Mouse (Mus musculus): ENCODE results near the gene Jak1. TPM values are rescaled to one million over a fixed set of nuclear protein-coding genes. Genes with fewer than 3 reads are reported as not detected.

Gene Jak1
- total RNA-seq, 2 experiments from 2014 or later = 105 to 108 TPM

DNA sequence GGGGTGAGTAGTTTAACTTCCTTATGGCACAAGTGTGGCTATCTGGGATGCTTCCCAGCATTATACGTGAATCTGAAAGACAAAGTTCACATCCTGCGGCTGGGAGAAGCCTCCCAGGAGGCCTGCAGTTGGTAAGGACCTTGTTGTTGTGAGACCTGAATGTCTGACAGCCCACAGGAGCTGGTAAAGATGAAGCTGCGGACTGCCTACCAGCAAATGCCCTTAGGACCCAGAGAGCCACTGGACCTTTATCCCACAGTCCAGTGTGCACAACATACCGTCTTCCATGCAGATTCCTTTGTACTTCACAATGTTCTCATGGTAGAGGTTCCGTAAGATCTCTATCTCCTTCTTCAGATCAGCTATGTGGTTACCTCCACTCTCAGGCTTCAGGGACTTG, 107.6 kb downstream of the Jak1 start:
- no peak for DNase-seq (ENCODE audit: low spot score in 2 of 2)

DNA sequence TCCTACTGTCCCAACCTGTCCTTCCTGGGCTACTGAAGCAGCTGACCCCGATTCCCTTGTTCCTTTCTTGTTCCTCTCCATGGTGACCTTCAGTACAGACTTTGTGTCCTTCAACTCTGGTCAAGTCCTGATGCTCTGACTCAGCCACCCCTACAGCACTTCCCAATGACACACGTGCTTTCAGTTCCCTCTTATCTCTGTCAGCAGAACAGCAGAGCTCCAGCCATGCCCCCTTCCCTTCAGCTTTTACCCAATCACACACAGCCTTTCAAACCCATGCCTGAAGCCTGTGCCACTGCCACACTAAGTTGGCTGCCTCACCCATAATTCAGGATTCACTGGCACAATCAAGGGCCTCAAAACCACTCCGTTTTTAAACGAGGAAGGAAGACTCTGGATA, 109.5 kb downstream of the Jak1 start:
- DNase-seq (ENCODE audit: low spot score in 2 of 2) = no peak

DNA sequence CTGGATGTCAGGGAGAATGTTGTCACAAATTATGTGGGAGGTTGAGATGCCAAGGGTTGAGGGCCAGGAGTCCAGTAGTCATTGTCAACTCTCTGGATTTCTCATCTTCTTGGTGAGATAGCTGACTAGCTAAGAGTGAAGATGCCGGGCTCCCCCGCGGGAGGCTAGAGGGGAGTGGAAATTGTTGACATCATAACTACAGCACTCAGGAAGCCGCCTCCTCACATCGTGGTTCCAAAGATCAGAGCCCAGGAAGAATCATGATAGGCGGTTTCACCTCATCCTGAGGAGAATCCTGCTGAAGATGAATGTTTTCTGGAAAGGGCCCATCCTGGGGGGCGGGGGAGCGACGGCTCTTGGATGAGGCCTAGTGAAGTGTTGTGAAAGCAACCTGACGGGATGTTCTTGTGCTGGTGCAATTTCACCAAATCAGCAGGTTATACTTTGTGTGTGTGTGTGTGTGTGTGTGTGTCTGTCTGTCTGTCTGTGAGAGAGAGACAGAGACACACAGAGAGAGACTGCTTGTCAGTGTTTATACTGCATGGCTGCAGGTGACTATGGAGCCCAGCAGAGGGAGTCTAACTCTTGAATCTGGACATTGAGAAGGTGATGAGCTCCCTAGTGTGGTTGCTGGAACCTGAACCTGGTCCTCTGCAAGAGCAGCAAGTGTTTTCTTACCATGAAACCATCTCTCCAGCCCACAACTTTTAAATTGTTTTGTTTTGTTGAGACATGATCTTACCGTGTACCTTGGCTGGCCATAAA, 118.0 kb downstream of the Jak1 start:
- no peak for DNase-seq (ENCODE audit: low spot score in 2 of 2)

DNA sequence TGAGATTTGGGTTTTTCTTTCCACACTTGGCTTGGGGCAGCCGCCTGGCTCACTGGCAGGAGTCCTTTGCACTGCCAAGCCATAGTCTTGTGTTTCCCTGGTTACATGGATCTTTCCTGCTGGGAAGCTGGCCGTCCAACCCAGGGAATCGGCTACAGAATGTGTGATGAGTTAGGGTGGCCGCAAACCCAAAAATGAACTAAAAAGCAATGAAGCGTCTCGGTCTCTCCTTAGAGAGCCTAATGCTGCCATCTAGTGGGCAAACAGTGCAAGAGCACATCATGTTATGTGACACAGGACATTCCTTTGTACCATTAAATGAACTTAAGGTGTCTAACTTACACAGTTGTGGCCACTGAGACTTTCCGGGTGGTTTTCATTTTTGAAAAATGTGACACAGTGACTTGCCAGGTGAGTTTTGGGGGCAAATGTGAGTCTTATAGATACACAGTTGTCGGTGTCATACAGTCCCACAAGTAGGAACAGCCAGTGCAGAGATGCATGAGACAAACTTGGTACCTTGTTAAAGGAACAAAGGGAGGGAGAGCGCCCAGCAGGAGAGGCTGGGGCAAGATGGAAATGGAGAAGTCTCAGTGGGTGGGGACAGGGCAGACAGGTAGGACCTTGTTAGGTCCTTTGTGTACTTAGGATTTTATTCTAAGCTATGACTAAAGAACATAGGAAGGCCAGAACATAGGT, 118.9 kb downstream of the Jak1 start:
- peak; percentile 82 to 93 for DNase-seq (ENCODE audit: low spot score in 2 of 2)

DNA sequence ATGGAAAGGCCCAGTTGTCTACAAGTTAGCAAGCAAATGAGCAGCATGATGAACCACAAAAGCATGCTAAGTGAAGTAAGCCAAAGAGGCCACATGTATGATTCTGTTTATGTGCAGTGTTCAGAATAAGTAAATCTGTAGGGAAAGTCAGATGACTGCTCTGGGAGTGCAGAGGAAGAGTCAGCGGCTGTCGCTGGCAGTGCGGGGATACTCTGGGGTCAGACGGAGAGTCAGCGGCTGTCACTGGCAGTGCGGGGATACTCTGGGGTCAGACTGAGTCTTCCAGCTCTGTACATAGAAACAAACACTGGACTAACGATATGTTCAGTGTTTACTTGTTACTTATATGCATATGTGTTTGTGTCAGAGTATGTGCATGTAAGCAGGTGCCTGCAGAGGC, 120.3 kb downstream of the Jak1 start:
- no peak for DNase-seq (ENCODE audit: low spot score in 2 of 2)

DNA sequence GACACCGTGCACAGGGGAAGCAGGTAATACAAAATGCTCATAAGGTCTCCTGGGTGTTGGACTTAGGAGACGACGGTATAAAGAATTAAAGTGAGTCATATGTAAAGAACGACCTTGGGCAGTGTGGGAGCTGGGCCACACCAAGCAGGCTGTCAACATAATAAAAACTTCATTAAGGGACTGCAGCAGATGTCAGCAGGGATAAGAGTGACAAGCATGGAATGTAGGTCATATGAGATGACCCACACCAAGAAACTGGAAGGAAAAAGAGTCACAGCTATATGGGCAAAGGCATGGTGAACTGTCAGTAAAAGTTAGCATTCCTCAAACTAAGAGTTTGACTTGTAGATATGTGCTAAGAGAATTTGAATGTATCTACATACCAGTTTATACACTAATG, 120.7 kb downstream of the Jak1 start:
- no peak for DNase-seq (ENCODE audit: low spot score in 2 of 2)

DNA sequence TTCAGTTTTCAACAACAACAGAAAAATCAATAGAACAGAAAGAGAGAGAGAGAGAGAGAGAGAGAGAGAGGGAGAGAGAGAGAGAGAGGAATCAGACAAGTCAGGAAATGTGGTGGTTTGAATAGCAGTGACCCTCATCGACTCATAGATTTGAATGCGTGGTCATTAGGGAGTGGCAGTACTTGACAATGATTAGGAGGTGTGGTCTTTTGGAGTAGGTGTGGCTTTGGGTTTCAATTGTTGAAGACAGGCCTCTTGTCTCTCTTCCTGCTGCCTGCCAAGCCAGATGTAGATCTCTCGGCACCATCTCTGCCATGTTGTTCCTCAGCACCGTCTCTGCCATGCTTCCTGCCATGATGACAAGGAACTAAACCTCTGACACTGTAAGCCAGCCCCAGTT, 121.2 kb downstream of the Jak1 start:
- DNase-seq (ENCODE audit: low spot score in 2 of 2) = no peak

DNA sequence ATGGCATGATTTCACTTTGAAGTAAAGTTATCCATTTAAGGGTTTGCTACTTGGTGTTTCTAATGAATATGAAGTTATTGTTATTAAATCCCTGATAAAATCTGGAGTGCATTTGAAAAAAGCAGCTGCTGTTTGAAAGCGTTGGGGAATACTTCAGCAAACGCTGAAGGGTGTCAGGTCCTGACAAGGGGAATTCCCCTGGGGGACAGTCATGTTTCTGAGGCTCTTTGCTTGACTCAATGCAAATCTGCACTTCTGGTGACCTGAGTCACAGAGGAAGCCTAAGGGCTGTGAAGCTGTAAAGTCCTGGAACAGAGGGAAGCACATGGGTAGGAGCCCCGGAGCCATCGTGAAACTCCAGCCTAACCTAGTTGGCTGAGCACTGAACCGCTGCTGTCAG, 123.3 kb downstream of the Jak1 start:
- no peak for DNase-seq (ENCODE audit: low spot score in 2 of 2)

DNA sequence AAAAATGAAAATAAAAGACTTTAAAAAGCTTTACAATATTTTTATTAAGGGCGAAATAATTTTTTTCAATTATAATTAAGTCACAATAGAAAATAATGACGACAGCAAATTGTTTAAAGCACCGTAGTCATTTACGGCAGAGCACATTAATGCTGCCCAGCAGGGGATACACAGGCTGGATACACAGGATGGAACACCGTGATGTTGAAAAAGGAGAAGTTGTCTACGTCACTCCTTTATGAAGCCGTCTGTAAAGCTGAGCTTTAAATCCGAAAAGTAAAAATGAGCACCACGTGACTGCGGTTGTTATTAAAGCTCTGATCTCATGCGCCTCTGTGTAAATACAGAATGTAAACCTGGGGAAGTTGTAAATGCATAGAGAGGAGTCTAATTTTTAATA, 127.1 kb downstream of the Jak1 start:
- no peak for DNase-seq (ENCODE audit: low spot score in 2 of 2)

DNA sequence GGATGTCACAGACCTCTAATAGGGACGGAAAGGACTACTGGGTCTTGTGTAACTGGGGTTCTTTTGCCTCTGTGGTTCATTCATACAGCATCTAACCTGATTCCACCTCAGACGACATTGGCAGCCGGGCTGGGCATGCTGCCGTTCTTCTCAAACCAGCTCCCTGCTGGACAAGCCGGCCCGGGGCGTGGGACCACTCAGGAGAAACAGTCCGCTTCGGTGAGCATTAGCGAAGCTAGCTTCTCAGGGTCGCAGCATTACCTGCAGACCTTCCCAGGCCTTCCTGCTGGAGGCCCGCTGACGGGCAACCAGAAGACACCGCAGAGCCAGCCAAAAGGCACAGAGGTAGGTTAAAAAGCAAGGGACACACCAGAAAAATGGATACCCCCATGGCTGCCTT, 129.2 kb downstream of the Jak1 start:
- DNase-seq (ENCODE audit: low spot score in 2 of 2) = no peak

DNA sequence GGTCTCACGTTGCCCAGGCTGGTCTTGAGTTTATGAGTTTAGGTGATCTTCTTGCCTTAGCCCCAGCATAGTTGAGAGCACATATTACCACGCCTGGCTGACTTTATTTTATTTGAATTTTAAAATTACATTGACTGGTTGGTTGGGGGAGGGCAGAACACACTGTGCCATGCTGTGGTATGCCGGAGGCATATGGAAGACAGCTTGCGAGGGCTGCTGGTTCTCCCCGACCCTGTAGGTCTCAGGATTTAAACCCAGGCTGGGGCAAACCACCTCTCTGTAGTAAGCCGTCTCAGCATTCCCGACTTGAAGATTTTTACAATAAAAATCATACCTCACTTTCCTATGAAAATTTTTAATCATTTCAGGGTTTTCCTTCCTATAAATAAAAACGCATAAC, 130.1 kb downstream of the Jak1 start:
- DNase-seq (ENCODE audit: low spot score in 2 of 2) = no peak

DNA sequence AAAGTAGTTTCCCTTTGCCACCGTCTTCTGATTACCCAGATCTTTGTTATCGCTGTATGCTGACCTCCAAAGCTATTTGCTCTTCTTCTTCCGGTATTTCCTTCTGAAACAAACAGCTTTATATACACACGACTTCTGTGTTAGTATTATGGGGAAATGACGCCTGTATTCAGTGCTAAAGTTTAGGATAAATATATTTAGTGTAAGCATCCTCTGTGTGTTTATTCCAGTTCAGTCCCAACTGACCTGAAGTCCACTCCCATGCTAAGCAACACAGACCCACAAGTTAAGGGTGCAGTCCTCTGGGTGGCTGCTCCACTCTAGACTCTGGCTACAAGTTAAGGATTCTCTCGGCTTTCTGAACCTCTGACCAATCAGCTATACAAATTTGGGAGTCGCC, 144.1 kb downstream of the Jak1 start:
- no peak for DNase-seq (ENCODE audit: low spot score in 2 of 2)

DNA sequence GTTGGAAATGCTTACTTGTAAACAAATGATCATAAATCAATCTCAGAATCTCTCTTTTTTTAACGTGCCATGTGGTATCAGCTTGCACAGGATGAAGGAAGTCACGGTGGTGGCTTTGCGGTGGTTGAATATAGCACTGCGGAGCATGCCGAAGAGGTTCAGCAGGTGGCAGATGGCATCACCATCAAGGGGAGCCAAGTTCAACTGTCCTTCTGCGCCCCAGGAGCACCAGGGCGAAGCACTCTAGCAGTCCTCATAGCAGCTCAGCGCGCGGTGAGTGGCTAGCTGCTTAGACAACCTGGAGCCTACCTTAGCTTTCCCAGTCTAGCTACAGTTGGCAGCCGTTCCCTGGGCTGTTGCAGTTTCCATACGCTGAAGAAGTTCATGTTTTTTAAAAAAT, 158.0 kb downstream of the Jak1 start:
- DNase-seq (ENCODE audit: low spot score in 2 of 2) = no peak

Other genes with a start within 250 kb of the Jak1 start
- not detected for gene Gm10577, start 244.6 kb downstream of the Jak1 start, total RNA-seq (2021)
- gene Raver2, start 196.3 kb downstream of the Jak1 start, total RNA-seq (2021) = 10 to 100 TPM; 60.7 to 63.7 TPM
- 10 to 100 TPM; 50.0 to 61.6 TPM for gene Ak4, start 154.0 kb upstream of the Jak1 start, total RNA-seq (2021)
- 100 to 1,000 TPM; 318 to 332 TPM for gene Dnajc6, start 231.4 kb upstream of the Jak1 start, total RNA-seq (2021)